Mouse (Mus musculus): Measurements from ENCODE around the gene BC049352.

Gene BC049352

DNA sequence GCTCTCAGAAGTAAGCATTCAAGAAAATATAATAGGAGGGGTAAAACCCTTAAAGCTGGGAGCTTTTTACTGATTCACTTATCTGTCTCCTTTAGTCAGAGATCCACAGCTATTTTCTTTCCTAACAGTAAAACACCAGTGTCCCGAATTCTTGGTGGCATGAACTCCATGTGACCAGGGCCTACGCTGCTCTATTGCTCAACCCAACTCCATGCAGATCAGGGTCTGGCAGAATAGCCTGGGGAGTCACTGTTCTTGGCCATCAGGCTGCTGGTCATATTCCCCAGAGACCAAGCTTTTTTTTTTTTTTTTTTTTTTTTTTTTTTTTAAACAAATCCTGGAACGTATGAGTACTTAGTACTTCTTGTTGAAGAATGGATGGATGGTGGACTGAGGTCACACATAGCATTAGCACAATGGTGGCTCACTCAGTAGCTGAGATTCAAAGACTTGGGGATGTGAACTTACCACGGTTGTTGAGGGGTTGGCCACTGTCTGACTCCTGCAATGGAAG is 7.9 kb downstream of the BC049352 start:
- DNase-seq (ENCODE audit: low spot score), result no peak

GRCm38 (mm10) chr9:45195468-45195867 is 13.7 kb downstream of the BC049352 start:
- DNase-seq (ENCODE audit: low spot score), result no peak

DNA sequence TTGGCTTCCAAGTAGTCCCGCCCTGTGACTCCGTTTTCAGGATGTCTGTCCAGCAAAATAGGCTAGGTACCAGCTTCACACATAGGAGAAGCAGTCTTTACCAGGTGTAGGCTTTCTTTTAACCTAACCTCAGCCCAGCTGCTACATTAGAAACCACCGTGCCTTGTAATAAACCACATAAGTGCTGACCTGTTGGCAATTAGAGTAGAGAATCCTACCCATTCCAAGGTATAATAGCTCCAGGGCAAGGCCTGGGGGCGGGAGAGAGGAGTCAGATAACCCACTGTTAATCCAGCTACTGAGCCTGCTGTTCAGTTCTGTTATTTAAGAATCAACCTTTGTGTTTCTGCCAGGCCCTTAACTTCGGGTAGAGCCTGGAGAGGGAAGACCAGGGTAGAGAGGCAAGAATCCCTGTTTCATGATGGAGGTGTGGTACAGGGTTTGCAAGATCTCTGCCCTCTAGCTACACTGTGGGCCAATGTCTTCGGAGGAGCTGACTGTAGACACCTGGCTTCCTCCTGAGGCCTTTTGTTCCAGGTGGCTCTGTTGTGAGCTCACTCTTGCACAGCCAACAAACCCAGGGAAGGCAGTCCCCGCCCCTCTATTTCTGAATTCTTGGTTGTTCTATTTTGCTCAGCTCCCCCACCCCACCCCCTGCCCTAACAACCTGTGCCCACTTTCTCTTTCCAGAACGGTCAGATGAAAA is 14.5 kb downstream of the BC049352 start:
- DNase-seq (ENCODE audit: low spot score), result no peak

DNA sequence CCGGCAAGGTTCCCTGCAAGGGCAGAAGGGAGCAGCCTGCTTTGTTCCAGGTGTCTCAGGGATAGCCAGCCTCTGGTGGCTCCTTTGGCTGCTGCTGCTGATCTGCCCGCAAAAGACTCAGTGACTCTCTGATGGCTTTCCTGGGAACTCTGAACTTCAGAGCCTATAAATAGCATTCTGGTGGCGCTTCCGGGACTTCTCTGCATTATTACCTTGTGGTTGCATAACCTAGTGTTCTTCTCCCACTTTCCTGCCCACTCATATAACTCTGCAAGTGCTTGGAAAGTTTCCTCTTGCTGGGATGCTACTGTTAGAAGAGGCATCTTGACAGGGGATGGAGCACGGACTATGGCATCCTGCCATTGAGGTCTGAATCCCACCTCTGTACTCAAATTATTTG is 15.7 kb downstream of the BC049352 start:
- no peak for DNase-seq (ENCODE audit: low spot score)

DNA sequence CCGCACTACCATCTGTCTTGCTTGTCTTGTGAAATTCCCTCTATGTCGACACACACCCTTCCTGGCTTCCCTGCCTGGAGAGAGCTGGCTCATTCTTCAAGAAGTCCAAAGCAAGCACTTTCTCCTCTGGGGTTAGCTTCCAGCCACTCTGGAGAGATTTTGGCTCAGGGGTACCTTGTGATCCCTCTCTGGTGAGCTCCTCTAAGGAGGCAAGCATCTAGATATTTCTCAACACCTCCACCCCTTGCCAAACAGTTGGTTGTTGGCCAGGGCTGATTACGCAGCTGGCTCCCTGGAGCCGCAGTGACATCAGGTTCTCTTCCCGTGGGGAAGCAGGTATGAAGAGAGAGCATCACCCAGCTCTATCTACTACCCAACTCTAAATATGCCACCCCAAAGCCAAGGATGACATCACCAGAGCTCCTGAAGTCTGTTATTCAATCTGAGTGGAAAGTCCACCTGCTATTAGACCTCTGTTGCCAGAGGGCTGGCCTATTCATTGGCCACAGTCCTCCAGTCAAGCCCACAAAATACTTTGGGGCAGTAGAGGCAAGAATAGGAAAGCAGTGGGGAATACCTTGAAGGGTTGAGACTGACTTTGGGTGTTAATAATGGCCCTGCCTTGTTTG is 19.6 kb downstream of the BC049352 start:
- no peak for DNase-seq (ENCODE audit: low spot score)

DNA sequence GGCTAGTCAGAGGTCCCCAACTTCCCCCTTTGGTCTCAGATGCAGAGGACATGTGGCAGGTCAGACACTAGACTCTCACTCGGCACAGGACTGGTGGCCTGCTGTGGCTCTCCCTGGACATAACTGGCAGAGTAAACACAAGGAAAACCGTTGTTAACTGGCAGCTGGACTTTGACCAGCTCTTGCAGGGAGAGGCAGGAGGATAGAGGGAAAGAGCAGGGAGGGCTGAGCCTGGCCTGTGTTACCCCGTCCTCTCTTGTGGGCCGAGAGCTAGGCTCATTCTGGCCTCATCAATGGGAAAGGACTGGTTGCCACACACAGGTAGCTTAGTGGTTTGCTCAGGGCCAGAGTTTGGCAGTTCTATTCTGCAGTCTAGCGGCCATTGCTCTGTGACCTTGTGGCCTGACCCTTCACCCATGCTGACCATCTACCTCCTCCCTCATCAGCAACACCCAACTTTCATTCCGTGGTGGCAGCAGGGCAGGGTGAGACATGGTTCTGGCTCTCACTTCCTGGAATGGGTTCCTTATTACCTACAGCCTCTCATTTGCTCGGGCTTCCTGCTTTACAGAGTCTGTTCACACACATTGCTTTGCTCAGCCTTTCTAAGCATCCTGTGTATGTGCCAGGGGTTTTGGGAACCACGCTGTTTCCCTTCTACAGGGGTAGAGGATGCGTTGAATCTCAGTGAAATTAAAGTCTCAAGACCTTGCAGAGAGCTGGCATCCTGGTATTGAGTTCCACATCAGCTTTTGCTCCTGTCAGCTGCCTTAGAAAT is 20.4 kb downstream of the BC049352 start:
- DNase-seq (ENCODE audit: low spot score), result no peak

DNA sequence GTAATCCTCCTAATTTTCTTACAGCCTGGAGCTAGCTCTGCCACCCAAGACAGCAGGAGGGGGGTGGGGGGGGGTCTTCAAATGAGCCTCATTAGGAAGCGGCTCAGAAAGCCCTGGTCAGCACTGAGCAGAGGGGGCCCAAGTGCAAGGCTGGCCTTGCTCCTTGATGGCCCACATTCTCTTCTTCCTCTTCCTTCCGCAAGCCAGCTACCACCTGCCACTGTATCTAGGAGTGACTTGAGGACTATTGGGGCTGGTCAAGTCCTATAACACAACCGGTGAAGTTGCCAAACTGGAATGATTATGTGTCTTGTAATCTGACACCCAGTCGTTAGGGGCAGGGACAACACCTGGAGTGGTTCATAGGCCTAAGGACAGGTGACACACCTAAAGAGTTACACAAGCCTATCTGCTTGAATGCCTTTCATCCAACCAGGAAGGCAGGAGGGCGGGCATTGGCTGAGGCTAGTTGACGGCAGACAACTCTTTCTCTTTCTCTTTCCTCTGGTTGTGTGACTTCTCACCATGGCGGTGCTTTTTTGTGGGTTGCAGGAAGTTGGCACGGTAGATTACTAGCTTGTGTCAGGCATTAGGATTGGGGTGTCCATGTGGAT is 22.1 kb downstream of the BC049352 start, which contains the start of gene Tmprss4:
TSS of gene Tmprss4 (minus strand) at position 296 of the 614 bp plus-strand sequence.
- no peak for DNase-seq (ENCODE audit: low spot score)

DNA sequence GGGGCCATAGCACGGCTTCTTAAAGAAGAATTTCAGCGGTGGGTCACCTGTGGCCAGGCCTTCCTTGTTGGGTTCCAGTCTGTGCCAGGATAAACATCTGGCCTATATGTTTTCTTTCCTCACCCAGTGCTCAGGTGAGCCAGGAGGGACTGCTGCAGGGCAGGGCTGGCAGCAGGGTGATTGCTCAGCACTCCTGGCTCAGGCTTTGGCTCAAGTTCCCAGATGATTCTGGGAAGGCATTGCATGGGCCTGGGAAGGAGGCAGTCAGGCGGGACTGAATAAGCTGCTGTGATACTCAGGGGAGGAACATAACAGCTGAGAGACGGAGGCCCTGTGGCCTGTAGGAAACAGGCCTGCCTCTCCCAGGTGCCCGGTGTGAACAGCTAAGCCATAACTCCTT is 23.3 kb downstream of the BC049352 start:
- no peak for DNase-seq (ENCODE audit: low spot score)

DNA sequence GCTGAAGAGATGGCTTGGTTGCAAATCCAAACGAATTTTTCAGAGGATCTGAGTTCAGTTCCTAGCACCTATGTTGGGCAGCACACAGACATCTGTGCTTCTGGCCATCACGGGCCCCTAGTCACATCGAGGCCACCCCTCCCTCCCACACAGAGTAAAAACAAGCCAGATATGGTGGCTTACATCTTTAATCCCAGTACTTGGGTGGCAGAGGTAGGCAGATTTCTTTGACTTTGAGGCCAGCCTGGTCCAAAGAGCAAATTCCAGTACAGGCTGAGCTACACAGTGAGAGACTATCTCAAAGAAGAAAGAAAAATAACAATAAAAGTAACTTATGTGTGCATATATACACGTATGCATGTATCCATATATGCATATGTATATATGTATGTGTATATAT is 24.3 kb downstream of the BC049352 start:
- DNase-seq (ENCODE audit: low spot score), result no peak

DNA sequence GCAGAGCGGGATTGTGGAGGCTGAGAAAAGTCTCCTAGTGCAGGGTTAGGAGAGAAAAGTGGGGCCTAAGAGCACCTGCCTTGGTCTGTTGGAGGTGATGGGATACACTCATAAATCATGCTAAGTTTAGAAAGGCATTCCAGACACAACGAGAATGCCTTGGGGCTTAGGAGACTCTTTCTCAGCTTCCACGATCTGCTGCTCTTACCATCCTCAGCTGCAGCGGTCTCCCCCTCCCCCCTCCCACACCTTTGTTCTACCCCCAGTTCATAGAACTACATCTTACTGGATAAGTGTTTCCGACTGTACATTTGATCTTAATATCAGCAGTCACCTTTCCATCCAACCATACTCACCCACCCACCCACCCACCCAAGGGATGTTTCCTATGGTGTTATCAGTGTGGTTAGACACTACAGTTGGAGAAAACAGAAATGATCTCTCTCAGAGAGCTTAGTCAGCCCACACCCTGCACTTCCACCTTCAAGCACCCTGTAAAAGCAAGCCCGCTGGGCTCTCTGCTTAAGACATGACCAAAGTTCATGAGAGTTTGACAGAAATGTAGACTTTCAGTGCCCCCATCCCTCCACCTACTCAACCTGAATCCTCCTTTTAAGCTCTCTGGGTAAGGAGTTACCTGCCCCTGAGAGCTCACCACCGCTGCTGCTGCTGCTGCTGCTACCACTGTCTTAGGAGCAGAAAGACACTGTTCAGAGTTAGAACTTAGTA is 25.4 kb downstream of the BC049352 start:
- DNase-seq (ENCODE audit: low spot score), result no peak

DNA sequence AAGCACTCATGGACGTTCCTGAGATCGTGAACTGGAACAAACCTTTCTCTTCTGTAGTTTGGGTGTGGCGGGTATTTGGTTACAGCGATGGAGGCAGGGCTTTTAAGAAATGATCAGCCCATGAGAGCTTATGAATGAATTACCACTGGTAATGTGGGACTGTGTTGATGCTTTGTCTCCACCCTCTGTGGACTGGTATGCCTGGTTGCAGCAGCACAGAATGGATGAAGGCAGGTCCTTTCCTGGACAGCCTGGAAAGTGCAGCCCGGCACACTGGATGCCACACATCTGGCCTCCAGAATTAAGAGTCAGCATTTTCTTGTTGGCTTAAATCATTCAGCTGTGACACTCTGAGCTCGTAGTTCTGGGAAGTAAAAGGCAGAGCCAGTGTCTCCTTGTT is 30.2 kb downstream of the BC049352 start:
- no peak for DNase-seq (ENCODE audit: low spot score)

GRCm38 (mm10) chr9:45215526-45216179 is 33.8 kb downstream of the BC049352 start:
- no peak for DNase-seq (ENCODE audit: low spot score)

DNA sequence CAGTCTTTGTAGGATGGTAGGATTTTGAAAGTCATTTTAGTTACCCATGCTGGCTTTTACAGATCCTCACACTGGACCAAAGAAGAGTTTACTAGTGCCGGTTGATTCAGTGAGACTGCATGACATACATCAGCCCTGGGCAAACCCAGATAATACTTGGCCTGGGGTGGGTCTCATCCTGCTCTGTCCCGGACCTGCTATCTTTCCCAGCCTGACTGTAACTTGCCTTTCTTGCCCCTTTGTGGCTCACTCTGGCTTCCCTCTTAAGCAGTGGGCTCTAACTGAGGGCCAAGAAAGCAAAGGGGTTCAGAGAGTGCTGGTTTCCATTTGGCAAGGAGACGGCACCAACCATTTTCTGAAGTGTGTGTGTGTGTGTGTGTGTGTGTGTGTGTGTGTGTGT is 37.8 kb downstream of the BC049352 start:
- DNase-seq (ENCODE audit: low spot score), result no peak

DNA sequence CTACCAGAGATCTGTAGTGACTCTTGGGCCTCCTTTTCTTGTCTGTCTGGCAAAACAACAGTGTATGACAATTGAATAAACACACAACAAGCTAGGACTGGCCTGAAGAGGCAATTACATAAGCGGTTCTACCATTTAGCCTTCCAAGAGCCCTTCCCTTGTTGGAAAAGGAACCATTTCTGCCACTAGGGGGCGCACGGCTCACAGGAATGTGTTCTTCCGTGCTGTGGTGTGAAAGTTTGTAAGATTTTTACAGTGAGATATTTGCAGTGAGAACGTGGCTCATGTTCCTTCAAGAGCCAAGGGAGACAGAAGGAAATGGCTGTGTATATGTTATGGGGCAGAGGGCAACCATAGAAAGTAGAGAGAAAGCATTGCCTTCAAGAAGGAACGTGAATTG is 39.8 kb downstream of the BC049352 start:
- peak; percentile 86 for DNase-seq (ENCODE audit: low spot score)

- DNase-seq (ENCODE audit: low spot score), result no peak
Measured at GRCm38 (mm10) chr9:45229359-45229758, 47.6 kb downstream of the BC049352 start.

- no peak for DNase-seq (ENCODE audit: low spot score)
Measured at GRCm38 (mm10) chr9:45235668-45236227, 53.9 kb downstream of the BC049352 start.

DNA sequence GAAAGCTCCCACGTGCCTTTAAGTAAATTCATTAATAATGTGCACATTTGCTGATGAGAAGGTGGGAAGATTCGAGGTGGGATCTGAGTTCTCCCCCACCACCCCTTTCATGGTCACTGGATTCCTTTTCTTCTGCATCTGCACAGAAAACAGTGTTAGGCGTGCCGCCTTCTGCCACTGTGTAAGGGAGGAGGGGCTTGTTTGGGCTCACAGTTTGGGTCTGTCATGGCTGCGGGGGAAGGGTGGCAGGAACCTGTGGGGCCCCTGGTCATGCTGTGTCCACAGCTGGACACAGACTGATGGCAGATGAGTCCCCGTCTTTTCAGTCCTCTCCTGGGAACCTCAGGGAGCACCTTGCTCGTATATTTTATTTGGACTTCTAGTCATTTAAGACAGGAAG is 54.9 kb downstream of the BC049352 start:
- DNase-seq (ENCODE audit: low spot score), result no peak

- DNase-seq (ENCODE audit: low spot score), result no peak
Measured at GRCm38 (mm10) chr9:45241397-45241796, 59.6 kb downstream of the BC049352 start.

DNA sequence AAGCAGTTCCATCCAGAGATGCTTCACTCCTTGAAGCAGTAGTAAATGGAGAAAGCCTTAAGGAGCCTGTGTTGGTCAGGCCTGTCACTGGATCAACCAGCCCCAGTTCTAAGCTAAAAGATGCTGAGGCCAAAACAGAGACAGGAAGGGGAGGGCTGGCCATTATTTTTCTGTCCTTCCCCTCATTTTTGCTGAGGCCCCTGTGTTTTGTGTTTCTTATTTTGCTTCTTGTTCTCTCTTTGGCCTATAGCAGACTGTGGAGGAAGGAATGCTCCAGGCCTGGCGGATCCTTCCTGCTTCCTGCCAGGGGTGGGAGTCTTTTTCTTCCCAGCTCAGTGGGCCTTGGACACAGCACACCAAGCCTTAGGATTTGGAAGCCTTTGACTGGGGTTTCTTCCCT is 63.6 kb downstream of the BC049352 start:
- DNase-seq (ENCODE audit: low spot score), result no peak

GRCm38 (mm10) chr9:45246060-45246459 is 64.3 kb downstream of the BC049352 start:
- DNase-seq (ENCODE audit: low spot score), result no peak

GRCm38 (mm10) chr9:45247536-45247935 is 65.7 kb downstream of the BC049352 start:
- DNase-seq (ENCODE audit: low spot score), result no peak

Data from ovary, postnatal 14 days (tissue).